ENCODE assay signal across 8 mouse cellular contexts in the genomic region with DNA sequence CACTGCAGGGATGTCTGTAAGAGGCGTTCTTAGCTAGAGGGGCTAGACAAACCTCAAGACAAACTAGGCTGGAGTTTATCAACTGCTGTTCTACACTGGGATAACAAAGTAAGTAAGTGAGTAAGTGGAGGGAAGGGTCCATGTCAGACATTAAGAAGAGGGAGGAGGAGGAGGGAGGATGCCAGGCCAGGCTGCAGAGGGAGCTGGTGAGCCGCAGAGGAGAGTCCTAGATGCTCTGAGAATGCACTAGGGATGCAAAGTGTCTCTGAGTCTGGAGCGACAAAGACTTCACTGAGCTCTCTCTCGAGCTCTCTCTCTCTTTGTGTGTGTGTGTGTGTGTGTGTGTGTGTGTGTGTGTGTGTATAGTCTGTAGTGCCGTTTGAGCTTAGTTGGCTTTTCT. TPM values are rescaled to one million over a fixed set of nuclear protein-coding genes. Genes with fewer than 3 reads are reported as not detected.
DNase-seq lines count a peak whose midpoint lies in the region; TF ChIP-seq lines count a peak whose summit lies in the region.

No protein-coding gene starts in this region.

- no peak overlapping the region for H3K27ac ChIP-seq in layer of hippocampus, adult 2 months
- no peak overlapping the region for H3K27ac ChIP-seq in ES-Bruce4 (ENCODE audit: insufficient read depth, low read length)

- TF ChIP-seq POLR2A in ES-Bruce4 (IDR thresholded peaks at IDR 0.05; ENCODE audit: insufficient read depth, low read length) = no peak

- DNase-seq in adrenal gland, postnatal 10 days = peak; percentile 43
- DNase-seq in adrenal gland, postnatal 25 days = no peak
- no peak for DNase-seq in layer of hippocampus, adult 2 months (ENCODE audit: low spot score in 2 of 2)
- no peak for DNase-seq in layer of hippocampus, postnatal 36 days
- DNase-seq in lung, postnatal 4 days = peak; percentile 28 to 36
- DNase-seq in c-Kit-positive CD71-positive TER-119-positive erythroid progenitor cells, embryonic 14.5 days (ENCODE audit: low spot score) = no peak
- DNase-seq in layer of hippocampus, postnatal 14 days (ENCODE audit: low spot score in 2 of 2) = no peak

- no peak overlapping the region for H3K4me3 ChIP-seq in layer of hippocampus, adult 2 months
- no peak overlapping the region for H3K4me3 ChIP-seq in ES-Bruce4 (ENCODE audit: low read depth, low read length)

- H3K4me1 ChIP-seq in ES-Bruce4 (ENCODE audit: control insufficient read depth, insufficient read depth, low read length) = peaks cover 4% of the 10 kb centered on the region

- no peaks in the 10 kb centered on the region for H3K9me3 ChIP-seq in ES-Bruce4 (replicated peaks; ENCODE audit: control insufficient read depth, insufficient read depth, low read length, poor library complexity, severe bottlenecking)

- TF ChIP-seq EP300 in ES-Bruce4 (IDR thresholded peaks at IDR 0.05; ENCODE audit: insufficient read depth, low read depth, low read length) = 0 out of 2 replicates have a peak, but pooled peaks have one; percentile 8

- no peaks in the 10 kb centered on the region for H3K27me3 ChIP-seq in ES-Bruce4 (ENCODE audit: control insufficient read depth, insufficient read depth, low read length, poor library complexity, severe bottlenecking)

- H3K9ac ChIP-seq in ES-Bruce4 (ENCODE audit: low read depth, poor library complexity, severe bottlenecking) = no peak overlapping the region

- TF ChIP-seq CTCF in layer of hippocampus, adult 2 months (conservative IDR thresholded peaks at IDR 0.05) = peak; percentile 72
- peak; percentile 83 for TF ChIP-seq CTCF in ES-Bruce4 (IDR thresholded peaks at IDR 0.05; ENCODE audit: low read depth, low read length)

- no peaks in the 10 kb centered on the region for H3K36me3 ChIP-seq in ES-Bruce4 (ENCODE audit: control insufficient read depth, insufficient read depth, low read length, poor library complexity, severe bottlenecking)

RNA-seq across cellular contexts. Expression of a gene that starts 9.7 kb away (rescaled TPM):
- total RNA-seq in adrenal gland, postnatal 10 days (2021) = 1 to 10 TPM; 6.2 to 8.5 TPM
- total RNA-seq in adrenal gland, postnatal 25 days (2021) = 12.8 and 13.0 TPM in 2 replicates
- under 1 TPM; 0.64 to 0.82 TPM for total RNA-seq in layer of hippocampus, adult 2 months (2021)
- total RNA-seq in layer of hippocampus, postnatal 36 days (2021) = under 1 TPM; 0.50 to 0.94 TPM
- 5.9 and 6.7 TPM in 2 replicates for polyA plus RNA-seq in ES-Bruce4 (2011; ENCODE audit: insufficient read depth, insufficient read length, low read depth, missing spikeins)
- total RNA-seq in layer of hippocampus, postnatal 14 days (2021) = under 1 TPM; 0.53 to 0.79 TPM

RNA-seq across cellular contexts. Expression of a gene that starts 35.6 kb away (rescaled TPM):
- 10 to 100 TPM; 26.5 to 28.9 TPM for total RNA-seq in adrenal gland, postnatal 10 days (2021)
- total RNA-seq in adrenal gland, postnatal 25 days (2021) = 35.1 and 36.5 TPM in 2 replicates
- total RNA-seq in layer of hippocampus, adult 2 months (2021) = 10 to 100 TPM; 80.9 to 82.4 TPM
- 10 to 100 TPM; 77.8 to 83.1 TPM for total RNA-seq in layer of hippocampus, postnatal 36 days (2021)
- 13.6 and 18.9 TPM in 2 replicates for polyA plus RNA-seq in ES-Bruce4 (2011; ENCODE audit: insufficient read depth, insufficient read length, low read depth, missing spikeins)
- 10 to 100 TPM; 65.3 to 67.2 TPM for total RNA-seq in layer of hippocampus, postnatal 14 days (2021)

RNA-seq across cellular contexts. Expression of a gene that starts 35.8 kb away (rescaled TPM):
- total RNA-seq in adrenal gland, postnatal 10 days (2021) = 10 to 100 TPM; 51.0 to 55.9 TPM
- 68.4 and 71.6 TPM in 2 replicates for total RNA-seq in adrenal gland, postnatal 25 days (2021)
- total RNA-seq in layer of hippocampus, adult 2 months (2021) = 10 to 100 TPM; 50.9 to 51.6 TPM
- total RNA-seq in layer of hippocampus, postnatal 36 days (2021) = 10 to 100 TPM; 48.4 to 51.1 TPM
- 87.5 and 97.0 TPM in 2 replicates for polyA plus RNA-seq in ES-Bruce4 (2011; ENCODE audit: insufficient read depth, insufficient read length, low read depth, missing spikeins)
- total RNA-seq in layer of hippocampus, postnatal 14 days (2021) = 10 to 100 TPM; 39.1 to 40.5 TPM

Comparison
In these comparisons a context has a peak if more than half of its experiments do, and no peak if none do; other contexts are left out.
1. DNase-seq: peak in adrenal gland, postnatal 10 days (single experiment) and lung, postnatal 4 days (2 of 2); none in adrenal gland, postnatal 25 days (single experiment), layer of hippocampus, adult 2 months (0 of 2), layer of hippocampus, postnatal 36 days (0 of 2), c-Kit-positive CD71-positive TER-119-positive erythroid progenitor cells, embryonic 14.5 days (single experiment) and layer of hippocampus, postnatal 14 days (0 of 2).